Mouse (Mus musculus) megakaryocyte, embryonic 14.5 days (primary cell): ENCODE results near the gene Syne1. TPM values are rescaled to one million over a fixed set of nuclear protein-coding genes. Genes with fewer than 3 reads are reported as not detected.

Experiments used
- H3K27me3 ChIP-seq: replicated peaks from 2 replicates; pipeline ENCODE3; 2012; ENCODE audit warnings: inconsistent platforms
- H3K36me3 ChIP-seq: replicated peaks from 2 replicates; pipeline ENCODE3; 2012; ENCODE audit warnings: low read length, inconsistent platforms, mixed read lengths
- H3K4me1 ChIP-seq: 2 replicates; pipeline ENCODE4 v1.6.1; 2012; ENCODE audit warnings: inconsistent platforms
- H3K4me3 ChIP-seq: replicated peaks from 2 replicates; pipeline ENCODE3; 2012; ENCODE audit warnings: moderate library complexity, mild to moderate bottlenecking, inconsistent platforms
- H3K9me3 ChIP-seq: 2 replicates; pipeline ENCODE4 v1.6.1; 2012; ENCODE audit warnings: inconsistent platforms
- FLI1 ChIP-seq: IDR thresholded peaks from 2 replicates; pipeline ENCODE4 v1.6.1; 2012; ENCODE audit warnings: low read length, inconsistent platforms, mixed read lengths
- GATA1 ChIP-seq: IDR thresholded peaks from 3 replicates; pipeline ENCODE4 v1.6.1; 2012; ENCODE audit warnings: mixed read lengths, low read length, inconsistent platforms, borderline replicate concordance
- polyA plus RNA-seq: library from polyadenylated mRNA; stranded (reverse); fragments of >175 nt; gene quantifications from 2 replicates; pipeline ENCODE4 v1.2.3, GENCODE M21; 2012; ENCODE audit warnings: low replicate concordance; ENCODE audit not compliant: insufficient read depth

Gene Syne1
- polyA plus RNA-seq, 1 experiment: 5.3 TPM

DNA sequence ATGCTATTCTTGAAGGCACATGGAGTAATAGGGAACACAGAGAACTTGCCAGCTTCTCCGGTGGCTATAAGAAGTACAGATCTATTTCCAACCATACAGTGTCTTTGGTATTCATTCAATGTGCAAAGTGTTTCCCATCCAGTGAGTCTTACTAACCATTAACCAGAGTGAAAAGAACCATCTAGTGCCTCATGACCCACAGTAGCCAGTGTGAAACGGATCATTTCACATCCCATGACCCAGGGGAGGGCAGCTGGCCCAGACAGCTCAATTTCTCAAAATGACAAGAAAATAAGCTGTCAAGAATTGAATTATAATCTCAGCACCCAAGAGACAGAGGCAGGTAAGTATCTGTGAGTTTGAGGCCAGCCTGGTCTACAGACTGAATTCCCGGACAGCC lies 315.1 kb downstream of the Syne1 start:
- Histone ChIP-seq H3K4me1 (peaks cover 7% of the 10 kb centered on the region), H3K27me3 (no peaks in the 10 kb centered on the region), H3K4me3 (no peak overlapping the region), H3K36me3 (peaks cover 97% of the 10 kb centered on the region), H3K9me3 (no peaks in the 10 kb centered on the region)
- TF ChIP-seq GATA1: no peak
- TF ChIP-seq FLI1: no peak

DNA sequence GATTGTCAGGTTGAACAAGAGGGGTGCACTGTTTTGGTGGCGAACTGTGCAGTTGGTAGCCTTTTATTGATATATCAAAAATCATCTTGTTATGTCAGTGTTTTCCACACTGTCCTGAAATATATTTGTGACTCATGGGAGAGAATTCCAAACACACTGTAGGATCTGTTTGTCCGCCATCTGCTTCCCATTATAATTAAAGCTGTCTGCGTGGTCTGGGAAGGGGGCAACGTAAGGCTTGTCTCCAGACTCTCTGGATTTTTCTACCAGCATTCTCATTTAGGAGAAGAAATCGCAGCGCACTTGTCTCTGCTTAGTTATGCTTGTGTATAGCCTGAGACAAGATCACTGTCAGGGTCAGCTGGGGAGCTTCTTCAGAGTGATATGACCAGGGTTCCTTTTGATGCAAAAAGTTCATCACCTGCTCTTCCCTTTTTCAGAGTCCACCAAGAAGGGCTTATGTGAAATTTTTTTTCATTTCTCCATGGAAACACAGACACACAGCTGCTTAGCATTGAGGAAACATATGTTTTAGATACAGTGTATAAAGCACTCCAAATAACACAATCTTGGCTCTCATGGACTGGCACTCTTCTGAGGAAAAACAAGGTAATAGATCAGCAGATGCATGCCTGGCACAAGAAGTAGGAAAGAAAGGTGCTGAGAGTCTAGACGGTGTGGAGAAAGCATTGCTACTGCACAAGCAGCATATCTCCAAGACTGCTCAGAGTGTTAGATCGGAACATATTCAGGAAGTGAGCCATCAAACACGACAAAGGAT lies 316.4 kb downstream of the Syne1 start:
- TF ChIP-seq FLI1 (no peak), GATA1 (no peak)
- H3K4me3 ChIP-seq: no peak overlapping the region
- H3K9me3 ChIP-seq: no peaks in the 10 kb centered on the region
- peaks cover 96% of the 10 kb centered on the region for H3K36me3 ChIP-seq
- H3K4me1 ChIP-seq: peaks cover 7% of the 10 kb centered on the region
- no peaks in the 10 kb centered on the region for H3K27me3 ChIP-seq

DNA sequence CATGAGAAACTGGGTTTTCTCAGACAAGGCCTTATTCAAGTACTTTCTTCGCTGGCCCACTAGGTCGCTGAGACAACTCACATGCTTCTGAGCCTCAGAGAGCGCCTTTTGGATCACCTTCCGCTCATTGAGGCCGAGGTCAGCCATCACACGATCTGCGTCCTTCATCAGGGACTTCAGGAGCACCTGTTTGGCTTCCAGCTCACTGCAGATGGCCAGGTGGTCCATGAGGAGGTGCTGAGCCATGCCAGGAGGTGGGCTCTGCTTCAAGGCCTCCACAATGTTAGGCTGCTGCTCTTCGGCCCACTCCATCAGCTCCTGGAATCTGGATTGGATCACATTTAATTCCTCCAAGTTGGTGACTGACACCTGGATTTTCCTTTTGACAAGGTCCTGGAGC lies 322.2 kb downstream of the Syne1 start:
- Histone ChIP-seq H3K9me3 (no peaks in the 10 kb centered on the region), H3K4me1 (peaks cover 23% of the 10 kb centered on the region), H3K36me3 (peaks cover 95% of the 10 kb centered on the region), H3K27me3 (no peaks in the 10 kb centered on the region), H3K4me3 (no peak overlapping the region)
- TF ChIP-seq GATA1: no peak
- no peak for TF ChIP-seq FLI1

DNA sequence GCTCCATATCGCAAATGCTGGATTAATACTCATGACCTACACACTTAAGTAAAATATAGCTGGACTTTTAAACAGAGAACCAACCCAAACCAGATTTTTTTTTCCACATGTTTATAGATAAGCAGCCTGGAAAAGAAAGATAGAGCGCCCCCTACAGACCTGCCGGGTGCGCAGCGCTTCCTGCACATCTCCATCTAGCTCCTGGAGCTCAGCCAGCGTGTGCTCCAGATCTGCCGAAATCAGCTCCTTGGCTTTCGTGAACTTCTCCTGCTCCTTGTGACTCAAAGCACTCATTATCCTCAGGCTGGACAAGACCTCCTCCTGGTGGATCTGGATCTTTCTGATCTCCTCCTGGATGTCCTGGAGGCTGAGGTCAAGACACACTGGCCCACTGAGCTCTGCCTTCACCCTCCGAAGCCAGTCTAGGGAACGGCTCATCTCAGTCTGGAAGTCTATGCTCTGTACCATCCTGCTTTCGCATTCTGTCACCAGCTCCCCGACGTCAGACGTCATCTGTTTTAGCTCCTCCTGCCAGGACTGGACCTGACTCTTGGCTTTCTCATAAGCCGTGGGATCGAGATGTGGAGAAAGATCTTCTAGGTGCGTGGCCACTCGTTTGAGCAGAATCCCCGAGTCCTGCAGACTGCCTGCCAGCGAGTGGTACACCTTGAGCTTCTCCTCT lies 323.7 kb downstream of the Syne1 start:
- Histone ChIP-seq H3K4me1 (peaks cover 23% of the 10 kb centered on the region), H3K36me3 (peaks cover 89% of the 10 kb centered on the region), H3K27me3 (no peaks in the 10 kb centered on the region), H3K4me3 (no peak overlapping the region), H3K9me3 (no peaks in the 10 kb centered on the region)
- TF ChIP-seq GATA1 (no peak), FLI1 (no peak)

DNA sequence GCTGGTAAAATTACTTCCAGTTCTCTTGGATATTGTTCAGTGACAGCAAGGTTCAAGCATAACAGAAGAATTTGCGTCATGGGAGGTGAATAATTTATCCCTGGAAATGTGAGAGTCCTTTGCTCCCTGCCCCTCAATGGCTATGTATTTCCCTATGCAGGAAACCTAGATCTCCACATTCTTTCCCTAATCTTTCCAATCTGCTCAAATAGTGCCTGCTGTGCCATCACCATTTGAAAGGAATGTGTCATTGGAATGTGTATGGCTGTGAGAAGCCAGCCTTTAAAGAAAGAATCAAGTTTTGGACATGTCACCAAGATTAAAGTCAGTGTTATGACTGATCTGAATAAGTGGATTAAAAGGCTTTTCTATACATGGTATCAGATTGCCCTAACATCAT lies 335.3 kb downstream of the Syne1 start:
- TF ChIP-seq GATA1 (no peak), FLI1 (no peak)
- Histone ChIP-seq H3K27me3 (no peaks in the 10 kb centered on the region), H3K36me3 (peaks cover 93% of the 10 kb centered on the region), H3K9me3 (no peaks in the 10 kb centered on the region), H3K4me3 (no peak overlapping the region), H3K4me1 (peaks cover 9% of the 10 kb centered on the region)

DNA sequence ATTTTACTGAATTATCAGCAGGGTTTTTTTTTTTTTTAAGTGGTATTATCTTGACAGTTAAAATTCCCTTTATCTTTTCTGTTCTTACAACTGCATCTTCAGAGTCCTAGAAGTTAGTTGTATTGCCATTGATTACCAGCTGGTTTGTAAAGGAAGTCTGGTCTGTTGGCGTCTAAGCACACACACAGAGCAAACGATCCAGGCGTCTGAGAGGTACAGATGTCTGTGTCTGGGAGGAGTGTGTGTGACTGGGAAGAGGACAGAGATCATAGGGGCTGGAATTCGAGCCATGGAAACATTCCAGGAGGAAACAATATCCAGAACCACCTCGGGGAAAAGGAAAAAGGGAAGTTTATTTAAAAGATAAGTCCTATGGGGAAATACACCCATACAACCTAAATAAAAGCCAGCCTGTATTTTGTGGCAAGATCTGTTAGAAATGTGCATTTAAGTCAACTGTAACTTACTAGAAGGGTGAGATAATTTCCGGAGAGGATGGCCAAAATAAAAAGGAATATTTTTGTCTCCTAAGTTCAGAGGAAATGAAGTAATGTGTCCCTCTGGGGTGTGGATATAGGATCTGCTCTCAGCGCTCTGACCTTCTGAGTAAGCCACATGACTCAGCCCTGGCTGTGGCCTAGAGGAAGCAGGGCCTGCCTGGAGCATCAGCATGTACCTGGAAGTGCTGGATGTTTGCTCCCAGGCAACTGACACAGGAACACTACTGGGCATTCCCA lies 343.2 kb downstream of the Syne1 start:
- H3K4me1 ChIP-seq: peaks cover 65% of the 10 kb centered on the region
- no peaks in the 10 kb centered on the region for H3K9me3 ChIP-seq
- peak overlapping the region; percentile 47 for H3K4me3 ChIP-seq
- TF ChIP-seq GATA1: no peak
- no peak for TF ChIP-seq FLI1
- peaks cover 91% of the 10 kb centered on the region for H3K36me3 ChIP-seq
- no peaks in the 10 kb centered on the region for H3K27me3 ChIP-seq

DNA sequence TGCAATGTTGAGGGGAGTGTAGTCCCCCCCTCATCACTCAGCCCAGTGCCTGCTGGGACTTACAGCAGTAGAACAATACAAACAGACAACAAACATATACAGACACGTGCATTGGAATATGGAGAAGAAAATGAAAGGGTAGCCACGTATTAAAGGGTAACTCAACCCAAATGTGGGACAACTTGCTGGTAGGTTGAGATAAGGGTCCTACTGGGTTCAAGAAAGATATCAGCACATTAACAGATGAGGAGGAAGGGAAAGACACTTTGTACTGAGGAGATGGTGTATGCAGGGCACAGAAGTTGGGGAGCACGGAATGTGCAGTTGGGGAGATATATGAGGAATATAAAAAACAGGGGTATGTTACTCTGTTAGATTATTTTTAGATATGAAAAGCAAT lies 345.3 kb downstream of the Syne1 start:
- no peaks in the 10 kb centered on the region for H3K27me3 ChIP-seq
- peaks cover 80% of the 10 kb centered on the region for H3K4me1 ChIP-seq
- TF ChIP-seq GATA1: no peak
- no peak for TF ChIP-seq FLI1
- no peaks in the 10 kb centered on the region for H3K9me3 ChIP-seq
- H3K4me3 ChIP-seq: no peak overlapping the region
- H3K36me3 ChIP-seq: peaks cover 96% of the 10 kb centered on the region

DNA sequence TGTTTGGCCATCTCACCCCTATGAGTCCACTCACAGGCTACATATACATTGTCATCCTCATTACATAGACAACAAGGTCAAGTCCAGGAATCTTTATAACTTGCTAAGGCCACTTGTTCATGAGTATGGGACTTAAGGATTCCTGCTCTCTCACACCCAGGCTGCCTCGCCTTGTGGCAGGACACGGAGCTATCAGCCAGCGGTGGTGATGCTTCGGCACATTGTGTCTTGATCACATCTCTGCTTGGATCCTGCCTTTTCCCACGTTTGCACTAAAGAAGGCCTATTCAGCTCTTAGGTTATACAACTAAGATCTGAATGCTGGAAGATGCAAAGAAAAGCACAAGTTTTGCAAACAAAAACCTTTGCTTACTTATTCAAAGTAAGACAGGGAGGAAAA lies 345.7 kb downstream of the Syne1 start:
- Histone ChIP-seq H3K36me3 (peaks cover 96% of the 10 kb centered on the region), H3K4me3 (no peak overlapping the region), H3K9me3 (no peaks in the 10 kb centered on the region), H3K4me1 (peaks cover 80% of the 10 kb centered on the region), H3K27me3 (no peaks in the 10 kb centered on the region)
- TF ChIP-seq GATA1 (no peak), FLI1 (no peak)

DNA sequence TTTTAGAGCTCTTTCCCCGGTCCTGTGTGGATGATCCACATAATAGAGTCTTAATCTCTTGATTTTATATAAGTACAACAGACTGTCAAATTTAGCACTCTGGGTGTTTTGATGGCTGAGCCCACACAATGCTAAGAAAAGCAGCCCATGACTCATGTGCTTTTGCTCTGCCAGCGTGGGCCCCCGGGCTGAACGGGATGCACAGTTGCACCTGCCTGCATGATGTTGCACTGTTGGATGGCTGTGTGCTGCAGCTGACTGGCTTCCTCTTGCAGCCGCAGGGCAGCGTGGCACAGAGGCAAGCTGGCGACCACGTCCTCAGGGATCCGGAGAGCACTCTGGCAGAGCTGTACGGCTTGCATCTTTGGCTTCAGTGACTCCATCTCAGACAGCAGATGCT lies 347.4 kb downstream of the Syne1 start:
- Histone ChIP-seq H3K9me3 (no peaks in the 10 kb centered on the region), H3K36me3 (peaks cover 97% of the 10 kb centered on the region), H3K4me3 (peak overlapping the region; percentile 81), H3K27me3 (no peaks in the 10 kb centered on the region), H3K4me1 (peaks cover 67% of the 10 kb centered on the region)
- no peak for TF ChIP-seq GATA1
- no peak for TF ChIP-seq FLI1

DNA sequence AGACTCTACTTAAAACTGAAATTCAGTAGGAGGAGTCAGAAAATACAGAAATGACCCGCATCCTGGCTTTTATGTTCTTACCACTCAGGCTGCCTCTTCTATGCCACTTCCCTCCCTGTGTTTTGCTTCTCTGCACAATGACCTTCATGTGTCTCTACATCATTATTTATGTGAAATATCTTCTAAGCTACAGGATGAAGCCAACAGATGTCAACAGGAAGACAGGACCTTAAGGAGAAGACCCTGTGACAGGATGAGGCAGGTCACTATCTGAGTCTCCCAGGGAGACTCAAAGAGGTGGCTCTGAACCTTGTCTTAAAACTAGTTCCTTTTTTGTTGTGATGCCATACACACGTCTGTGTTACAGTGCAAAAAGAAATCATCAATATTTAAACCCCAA lies 353.9 kb downstream of the Syne1 start:
- H3K4me3 ChIP-seq: no peak overlapping the region
- H3K27me3 ChIP-seq: no peaks in the 10 kb centered on the region
- H3K4me1 ChIP-seq: peaks cover 60% of the 10 kb centered on the region
- no peaks in the 10 kb centered on the region for H3K9me3 ChIP-seq
- H3K36me3 ChIP-seq: peaks cover 88% of the 10 kb centered on the region
- no peak for TF ChIP-seq FLI1
- TF ChIP-seq GATA1: no peak
